Mouse (Mus musculus) central nervous system, embryonic 14 days (tissue): Measurements from ENCODE around the gene Olfr772. TPM values are rescaled to one million over a fixed set of nuclear protein-coding genes. Genes with fewer than 3 reads are reported as not detected.

Experiments used
- polyA plus RNA-seq: library from polyadenylated mRNA; depleted of rRNA; stranded (reverse); fragments of >200 nt; gene quantifications from 2 replicates; pipeline ENCODE4 v1.2.3, GENCODE M21; 2012; rRNA removed

The Olfr772 gene
- polyA plus RNA-seq: not detected in 2 replicates

GRCm38 (mm10) chr10:129177821-129178220 lies at the start of gene Olfr772:
Gene Olfr772 (minus strand): TSS chr10:129177921.

GRCm38 (mm10) chr10:129187319-129187718 lies 9.6 kb upstream of the Olfr772 start, which contains the start of gene Olfr773:
Gene Olfr773 (minus strand): TSS chr10:129187419.

GRCm38 (mm10) chr10:129164651-129165050 lies 13.1 kb downstream of the Olfr772 start, which contains the start of gene Olfr771:
Gene Olfr771 (minus strand): TSS chr10:129164751.

GRCm38 (mm10) chr10:129138898-129139297 lies 38.8 kb downstream of the Olfr772 start, which contains the start of gene Olfr770:
Gene Olfr770 (minus strand): TSS chr10:129138998.

Other genes starting within 250 kb of the Olfr772 start
- 4.4 and 11.0 TPM in 2 replicates for gene Itga7, start 244.1 kb downstream of the Olfr772 start, polyA plus RNA-seq
- not detected in 2 replicates for gene Mettl7b, start 216.9 kb downstream of the Olfr772 start, polyA plus RNA-seq
- not detected in 2 replicates for gene Olfr9, start 188.5 kb downstream of the Olfr772 start, polyA plus RNA-seq
- gene Olfr763, start 167.1 kb downstream of the Olfr772 start, polyA plus RNA-seq: not detected in 2 replicates
- not detected in 2 replicates for gene Olfr764-ps1, start 138.0 kb downstream of the Olfr772 start, polyA plus RNA-seq
- gene Olfr765, start 127.9 kb downstream of the Olfr772 start, polyA plus RNA-seq: not detected in 2 replicates
- not detected in 2 replicates for gene Olfr766-ps1, start 108.9 kb downstream of the Olfr772 start, polyA plus RNA-seq
- not detected in 2 replicates for gene Olfr767, start 95.0 kb downstream of the Olfr772 start, polyA plus RNA-seq
- not detected in 2 replicates for gene Olfr768, start 78.5 kb downstream of the Olfr772 start, polyA plus RNA-seq
- gene Olfr769, start 60.1 kb downstream of the Olfr772 start, polyA plus RNA-seq: not detected in 2 replicates
- not detected in 2 replicates for gene Olfr770, start 38.9 kb downstream of the Olfr772 start, polyA plus RNA-seq
- gene Olfr771, start 13.2 kb downstream of the Olfr772 start, polyA plus RNA-seq: not detected in 2 replicates
- gene Olfr773, start 9.5 kb upstream of the Olfr772 start, polyA plus RNA-seq: not detected in 2 replicates
- not detected in 2 replicates for gene Olfr774, start 58.3 kb upstream of the Olfr772 start, polyA plus RNA-seq
- not detected in 2 replicates for gene Olfr775, start 70.5 kb upstream of the Olfr772 start, polyA plus RNA-seq
- gene Olfr776, start 81.2 kb upstream of the Olfr772 start, polyA plus RNA-seq: not detected in 2 replicates
- gene Olfr777, start 93.6 kb upstream of the Olfr772 start, polyA plus RNA-seq: not detected in 2 replicates
- not detected in 2 replicates for gene Olfr780, start 140.2 kb upstream of the Olfr772 start, polyA plus RNA-seq
- gene Olfr781, start 150.9 kb upstream of the Olfr772 start, polyA plus RNA-seq: not detected in 2 replicates
- not detected in 2 replicates for gene Olfr782, start 170.9 kb upstream of the Olfr772 start, polyA plus RNA-seq
- 0.06 TPM in 2 replicates for gene Olfr784, start 206.2 kb upstream of the Olfr772 start, polyA plus RNA-seq
- gene Olfr785, start 227.5 kb upstream of the Olfr772 start, polyA plus RNA-seq: not detected in 2 replicates
- not detected in 2 replicates for gene Olfr786, start 249.4 kb upstream of the Olfr772 start, polyA plus RNA-seq